Mouse (Mus musculus): ENCODE data around the gene Alcam. TPM values are rescaled to one million over a fixed set of nuclear protein-coding genes. Genes with fewer than 3 reads are reported as not detected.

The Alcam gene
- total RNA-seq (2021): 1 to 10 TPM in 1 of 2 experiments, under 1 TPM in 1; 0.97 to 2.4 TPM
- long read RNA-seq, experiment 1, partial matches to known transcripts: 0 of 1 reads
- long read RNA-seq, experiment 1, other reads (novel, unspliced or antisense): 1 of 1 reads
- long read RNA-seq, experiment 2: 0 reads

GRCm38 (mm10) chr16:52453971-52454514 lies at the start of gene Alcam:
Gene Alcam, minus strand, starts transcription at chr16:52454074.
- peak; percentile 9 for DNase-seq

DNA sequence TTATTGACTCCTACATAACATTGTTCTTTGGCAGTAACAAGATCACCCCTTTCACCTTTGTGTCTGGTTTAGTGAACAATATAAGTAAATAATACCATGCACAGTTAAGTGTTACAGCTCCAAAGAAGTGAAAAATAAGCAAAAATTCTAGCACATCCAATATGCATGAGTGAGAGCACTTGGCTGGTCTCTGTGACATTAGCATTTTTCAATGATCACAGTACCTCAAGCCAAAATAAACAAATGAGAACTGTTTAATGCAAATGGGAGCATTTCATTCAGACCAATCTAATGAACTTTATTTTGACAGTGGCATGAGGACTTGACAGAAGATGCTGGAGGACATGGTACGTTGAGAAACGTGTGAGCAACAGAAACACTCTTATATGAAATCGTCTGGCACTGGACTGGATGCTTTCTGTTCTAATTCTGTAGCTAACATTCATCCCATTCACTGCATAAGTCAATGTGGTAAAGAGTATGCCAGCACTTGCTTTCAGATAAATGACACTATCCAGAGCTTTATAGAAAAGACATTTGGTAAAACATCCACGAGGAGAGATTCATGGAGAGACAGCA lies 45.0 kb upstream of the Alcam start:
- DNase-seq: no peak

DNA sequence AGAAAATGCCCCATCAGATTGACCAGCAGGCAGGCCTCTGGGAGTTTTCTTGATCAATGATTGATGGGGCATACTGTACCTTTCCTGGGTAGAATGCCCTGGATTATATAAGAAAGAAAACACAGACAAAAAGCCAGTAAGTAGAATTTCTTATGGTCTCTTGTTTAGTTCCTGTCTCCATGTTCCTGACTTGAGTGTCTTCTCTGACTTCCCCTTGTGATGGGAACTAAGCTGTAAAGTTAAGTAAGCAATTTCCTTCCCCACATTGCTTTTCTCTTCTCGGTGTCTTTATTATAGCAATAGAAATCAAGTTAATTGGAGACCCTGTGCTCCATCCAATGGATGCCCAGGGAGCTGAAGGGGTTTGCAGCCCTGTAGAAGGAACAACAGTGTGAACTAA lies 36.7 kb upstream of the Alcam start:
- no peak for DNase-seq

DNA sequence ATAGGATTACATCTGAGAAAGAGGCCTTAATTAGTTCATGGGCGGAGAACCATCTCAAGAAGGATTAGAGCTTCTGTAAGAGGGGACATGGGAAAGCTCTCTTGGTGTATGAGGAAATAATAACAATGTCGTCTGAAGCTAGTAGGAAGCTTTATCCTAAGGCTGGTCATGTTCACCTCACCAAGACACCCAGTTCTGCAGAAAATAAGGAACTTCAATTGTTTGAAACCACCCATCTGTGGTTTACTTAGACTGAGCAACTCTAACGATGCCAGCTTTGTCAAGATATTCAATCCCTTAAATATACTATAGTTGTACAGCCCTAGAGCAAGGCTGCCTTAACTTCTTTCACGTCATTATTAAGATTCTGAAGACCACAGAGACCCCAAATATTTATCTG lies 20.4 kb upstream of the Alcam start:
- DNase-seq: no peak

DNA sequence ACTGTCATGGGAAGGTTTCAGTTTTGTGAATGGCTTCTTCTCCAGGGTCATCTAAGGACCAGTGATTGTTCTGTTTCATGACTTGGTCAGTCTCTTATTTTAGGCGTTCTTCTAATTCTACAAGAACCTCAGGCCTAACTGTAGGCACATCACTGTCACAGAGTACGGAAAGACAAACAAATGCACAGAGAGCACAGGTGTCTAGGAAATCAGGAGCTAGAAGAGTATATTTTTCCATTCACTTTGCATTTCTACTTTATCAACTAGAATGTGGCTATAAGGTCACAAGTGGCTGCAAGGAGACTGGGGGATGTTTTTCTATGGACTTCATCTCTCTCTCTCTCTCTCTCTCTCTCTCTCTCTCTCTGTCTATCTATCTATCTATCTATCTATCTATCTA lies 19.2 kb upstream of the Alcam start:
- no peak for DNase-seq

- no peak for DNase-seq
Observed at GRCm38 (mm10) chr16:52472635-52473034, 18.8 kb upstream of the Alcam start.

GRCm38 (mm10) chr16:52472059-52472458 lies 18.2 kb upstream of the Alcam start:
- DNase-seq: no peak

GRCm38 (mm10) chr16:52470881-52471280 lies 17.0 kb upstream of the Alcam start:
- DNase-seq: no peak

GRCm38 (mm10) chr16:52470226-52470625 lies 16.4 kb upstream of the Alcam start:
- no peak for DNase-seq

- DNase-seq: no peak
Observed at GRCm38 (mm10) chr16:52468426-52468825, 14.6 kb upstream of the Alcam start.

DNA sequence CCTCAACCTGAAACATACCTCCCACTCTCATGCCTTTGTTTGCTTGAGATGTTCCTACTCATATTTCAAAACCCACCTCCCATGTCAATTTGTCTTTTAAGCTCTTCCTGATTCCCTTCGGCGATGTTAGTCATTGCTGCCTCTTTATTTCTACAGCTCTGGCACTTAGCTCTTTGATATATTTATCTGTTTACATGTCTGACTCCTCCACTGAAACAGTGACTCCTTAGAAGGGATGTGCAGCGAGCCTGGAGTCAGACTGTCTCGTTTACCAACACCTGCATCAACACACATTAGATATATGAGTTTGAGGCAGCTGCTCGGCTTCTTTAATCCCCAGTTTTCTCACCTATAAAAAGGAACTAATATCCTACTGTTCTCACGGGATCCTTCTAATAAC lies 12.9 kb upstream of the Alcam start:
- DNase-seq: no peak

GRCm38 (mm10) chr16:52464597-52464996 lies 10.7 kb upstream of the Alcam start:
- no peak for DNase-seq

GRCm38 (mm10) chr16:52452862-52453715 lies 785 bp downstream of the Alcam start:
- peak; percentile 94 for DNase-seq

GRCm38 (mm10) chr16:52452477-52452831 lies 1.4 kb downstream of the Alcam start:
- no peak for DNase-seq

DNA sequence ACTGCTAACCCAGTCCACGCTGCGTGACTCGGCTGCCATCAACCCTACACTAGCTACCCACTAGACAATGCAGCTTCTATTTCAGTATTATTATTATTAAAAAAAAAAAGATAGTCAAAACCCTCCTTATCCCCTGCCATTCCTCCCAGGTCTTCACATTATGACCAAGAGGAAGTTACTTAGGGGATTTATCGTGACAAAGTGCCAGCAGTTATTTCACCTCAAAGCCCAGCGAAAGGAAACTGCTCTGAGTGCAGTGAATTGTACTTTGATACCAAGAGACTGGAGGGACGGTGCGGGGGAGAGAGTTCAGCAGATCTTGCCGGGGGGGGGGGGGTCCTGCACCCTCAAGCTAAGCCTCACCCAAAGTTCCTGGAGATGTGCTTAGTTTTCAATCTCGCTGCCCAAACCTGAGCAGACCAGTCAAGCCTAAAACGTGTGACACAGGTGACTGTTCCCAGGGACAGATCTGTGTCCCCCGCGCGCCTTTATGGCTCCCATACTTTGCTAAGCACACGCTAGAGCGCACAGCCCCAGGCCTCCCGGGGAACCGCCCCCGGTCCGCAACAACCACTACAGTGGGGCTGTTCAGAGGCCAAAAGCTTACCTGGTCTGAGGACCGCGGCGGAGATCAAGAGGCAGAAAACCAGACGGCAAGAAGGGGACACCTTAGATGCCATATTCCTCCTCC lies 1.9 kb downstream of the Alcam start:
- DNase-seq: no peak

- DNase-seq: no peak
Observed at GRCm38 (mm10) chr16:52451101-52451785, 2.6 kb downstream of the Alcam start.

- DNase-seq: no peak
Observed at GRCm38 (mm10) chr16:52450245-52451100, 3.4 kb downstream of the Alcam start.

- DNase-seq: no peak
Observed at GRCm38 (mm10) chr16:52449889-52450244, 4.0 kb downstream of the Alcam start.

DNA sequence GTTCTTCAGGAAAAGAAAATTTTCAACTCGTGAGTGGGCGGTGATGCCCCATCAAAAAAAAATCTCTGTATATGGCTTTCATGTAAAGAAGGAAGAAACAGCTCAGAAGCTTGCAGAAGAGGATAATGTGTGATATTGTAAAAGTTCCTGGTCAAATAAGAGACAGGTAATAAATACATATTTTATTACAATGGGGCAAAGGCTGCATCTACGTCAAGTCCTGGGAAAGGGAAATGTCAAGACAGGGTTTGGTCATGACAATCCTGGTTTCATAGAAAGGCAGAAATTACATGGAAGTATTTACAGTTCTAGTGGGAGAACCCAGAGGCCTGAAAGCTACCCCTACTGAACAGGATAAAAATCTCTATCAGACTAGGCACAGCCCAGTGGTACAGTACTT lies 7.9 kb downstream of the Alcam start:
- no peak for DNase-seq

DNA sequence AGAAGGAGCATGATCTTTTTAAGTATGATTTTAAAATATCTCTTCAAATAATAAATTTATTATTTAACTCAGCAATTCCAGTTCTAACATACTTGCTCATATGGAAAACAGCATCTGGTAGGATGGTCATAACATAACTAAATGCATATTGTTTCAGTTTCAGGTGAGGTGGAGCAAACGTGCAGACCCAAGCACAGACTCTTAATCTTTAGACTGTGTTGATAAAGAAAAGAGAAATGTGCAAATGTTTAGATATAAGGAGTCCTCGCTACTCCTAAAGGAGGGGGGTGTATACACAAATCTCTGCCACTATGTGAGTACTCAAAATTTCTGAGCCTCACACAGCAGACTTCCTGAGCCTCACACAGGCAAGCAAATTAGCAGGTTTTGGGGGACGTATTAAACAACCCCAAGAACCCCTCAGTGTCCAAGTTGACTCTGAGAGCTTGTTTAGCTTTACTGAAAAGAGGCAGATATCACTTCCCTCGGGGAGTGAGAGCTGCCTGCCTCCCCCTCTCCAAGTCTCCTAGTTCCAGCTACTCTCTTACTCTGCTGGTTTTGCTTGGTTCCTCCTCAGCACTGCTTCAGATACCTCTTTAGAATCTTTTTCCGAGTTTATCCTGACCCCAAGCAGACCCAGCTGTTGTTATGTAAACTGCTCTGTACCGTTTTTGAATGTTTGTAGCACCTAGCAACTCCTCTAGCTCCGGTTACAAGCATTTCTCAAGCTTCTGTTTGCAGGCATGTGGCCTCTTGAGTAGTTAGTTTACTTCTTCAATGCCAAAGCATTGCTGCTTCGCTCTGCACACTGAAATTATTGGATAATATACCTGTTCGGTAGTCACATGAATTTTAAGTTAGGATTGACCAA lies 10.0 kb downstream of the Alcam start:
- DNase-seq: no peak

All from gastrocnemius, postnatal 25 days (tissue).